ENCODE assay signal across 11 mouse cellular contexts in the genomic region with DNA sequence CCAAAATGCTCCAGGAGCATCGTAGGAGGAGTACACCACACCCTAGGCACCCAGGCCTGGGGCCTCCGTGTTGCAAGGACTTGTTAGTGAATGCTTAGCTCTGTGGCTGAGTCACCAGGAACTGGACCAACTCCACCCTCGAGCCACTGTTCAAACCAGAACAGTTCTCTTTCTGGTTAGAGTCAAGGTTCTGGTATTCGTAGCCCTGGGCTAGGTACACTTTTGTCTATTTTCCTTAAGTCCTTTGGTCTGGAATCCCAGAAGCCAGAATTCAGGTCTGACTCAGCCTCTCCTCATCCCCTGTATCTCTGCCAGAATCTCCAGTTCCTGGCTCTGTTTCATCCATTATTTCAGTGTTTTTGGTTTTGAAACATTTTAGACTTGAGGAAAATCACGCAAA.
DNase-seq lines count a peak whose midpoint lies in the region; ATAC-seq and TF ChIP-seq lines count a peak whose summit lies in the region.
"Had no signal": no experiment of that assay in that cellular context is flagged by ENCODE, and none has a peak within 500 bp of the region (broad histone marks: within the 10 kb centered on the region; RNA-seq: fewer than 3 reads in every experiment).

No protein-coding gene starts in this region.

- H3K27me3 ChIP-seq in heart, embryonic 10.5 days (ENCODE audit: insufficient read depth, poor library complexity, severe bottlenecking) = peaks cover 6% of the 10 kb centered on the region
- H3K27me3 ChIP-seq in stomach, embryonic 16.5 days (ENCODE audit: control insufficient read depth, insufficient read depth, low read length) = no peaks in the 10 kb centered on the region
- no peaks in the 10 kb centered on the region for H3K27me3 ChIP-seq in intestine, postnatal 0 days (replicated peaks; ENCODE audit: control insufficient read depth, insufficient read depth, low read length)
- H3K27me3 ChIP-seq: limb, embryonic 13.5 days had no signal

- no peak overlapping the region for H3K4me3 ChIP-seq in heart, embryonic 10.5 days
- no peak overlapping the region for H3K4me3 ChIP-seq in stomach, embryonic 16.5 days (replicated peaks; ENCODE audit: low read length)
- H3K4me3 ChIP-seq in intestine, postnatal 0 days (ENCODE audit: low read depth, low read length) = no peak overlapping the region
- H3K4me3 ChIP-seq: limb, embryonic 13.5 days had no signal

- no peaks in the 10 kb centered on the region for H3K9me3 ChIP-seq in heart, embryonic 10.5 days
- no peaks in the 10 kb centered on the region for H3K9me3 ChIP-seq in stomach, embryonic 16.5 days (replicated peaks; ENCODE audit: control insufficient read depth, low read length)
- no peaks in the 10 kb centered on the region for H3K9me3 ChIP-seq in intestine, postnatal 0 days (ENCODE audit: control insufficient read depth)

- no peak overlapping the region for H3K4me2 ChIP-seq in stomach, embryonic 16.5 days (ENCODE audit: low read depth, low read length)
- H3K4me2 ChIP-seq in intestine, postnatal 0 days (replicated peaks; ENCODE audit: low read depth) = no peak overlapping the region
- H3K4me2 ChIP-seq: limb, embryonic 13.5 days had no signal

- peak; percentile 91 for DNase-seq in heart, adult 11 months
- DNase-seq in heart, embryonic 10.5 days (ENCODE audit: low spot score) = no peak
- DNase-seq in right cerebral cortex, postnatal 25 days = peak; percentile 26
- DNase-seq in right cerebral cortex, postnatal 4 days = no peak
- DNase-seq in adrenal gland, postnatal 36 days = peak; percentile 64 to 67
- DNase-seq in ovary, postnatal 14 days (ENCODE audit: low spot score) = no peak
- DNase-seq: cerebellum, adult 8-10 months; thymus, postnatal 36 days had no signal

- peaks cover 15% of the 10 kb centered on the region; the same call in 1 of the 2 replicates for H3K4me1 ChIP-seq in heart, embryonic 10.5 days
- H3K4me1 ChIP-seq in stomach, embryonic 16.5 days (ENCODE audit: control insufficient read depth, insufficient read depth, low read length) = peaks cover 22% of the 10 kb centered on the region
- H3K4me1 ChIP-seq in intestine, postnatal 0 days (replicated peaks; ENCODE audit: control insufficient read depth, insufficient read depth, low read length) = no peaks in the 10 kb centered on the region

- no peak overlapping the region for H3K27ac ChIP-seq in heart, embryonic 10.5 days
- H3K27ac ChIP-seq in stomach, embryonic 16.5 days (ENCODE audit: low read length) = peak overlapping the region; percentile 46
- no peak overlapping the region for H3K27ac ChIP-seq in intestine, postnatal 0 days (ENCODE audit: low read depth, low read length)
- H3K27ac ChIP-seq: limb, embryonic 13.5 days had no signal

- ATAC-seq in stomach, embryonic 16.5 days (ENCODE audit: insufficient read depth, low FRiP score) = no peak
- no peak for ATAC-seq in intestine, postnatal 0 days

- no peak overlapping the region for H3K9ac ChIP-seq in stomach, embryonic 16.5 days (ENCODE audit: low read length)
- no peak overlapping the region for H3K9ac ChIP-seq in intestine, postnatal 0 days (ENCODE audit: low read depth, low read length)
- H3K9ac ChIP-seq: limb, embryonic 13.5 days had no signal

- WGBS in heart, embryonic 10.5 days = 83% methylated on average over 5 of the region's 5 CpGs
- WGBS in stomach, embryonic 16.5 days = 62% methylated on average over 5 of the region's 5 CpGs
- 68% methylated on average over 5 of the region's 5 CpGs for WGBS in intestine, postnatal 0 days

- H3K36me3 ChIP-seq in heart, embryonic 10.5 days = no peaks in the 10 kb centered on the region
- no peaks in the 10 kb centered on the region for H3K36me3 ChIP-seq in stomach, embryonic 16.5 days (ENCODE audit: control insufficient read depth, insufficient read depth, low read length)
- no peaks in the 10 kb centered on the region for H3K36me3 ChIP-seq in intestine, postnatal 0 days (ENCODE audit: control insufficient read depth, insufficient read depth)
- H3K36me3 ChIP-seq: limb, embryonic 13.5 days had no signal

- TF ChIP-seq CTCF in intestine, postnatal 0 days (IDR thresholded peaks at IDR 0.05; ENCODE audit: low read depth) = no peak

Comparison
In these comparisons a context has a peak if more than half of its experiments do, and no peak if none do; other contexts are left out.
1. DNase-seq: peak in heart, adult 11 months (single experiment), right cerebral cortex, postnatal 25 days (single experiment) and adrenal gland, postnatal 36 days (2 of 2); none in heart, embryonic 10.5 days (single experiment), right cerebral cortex, postnatal 4 days (single experiment) and ovary, postnatal 14 days (single experiment).